Comparison of ENCODE assay signal across 8 mouse cellular contexts in the genomic region with DNA sequence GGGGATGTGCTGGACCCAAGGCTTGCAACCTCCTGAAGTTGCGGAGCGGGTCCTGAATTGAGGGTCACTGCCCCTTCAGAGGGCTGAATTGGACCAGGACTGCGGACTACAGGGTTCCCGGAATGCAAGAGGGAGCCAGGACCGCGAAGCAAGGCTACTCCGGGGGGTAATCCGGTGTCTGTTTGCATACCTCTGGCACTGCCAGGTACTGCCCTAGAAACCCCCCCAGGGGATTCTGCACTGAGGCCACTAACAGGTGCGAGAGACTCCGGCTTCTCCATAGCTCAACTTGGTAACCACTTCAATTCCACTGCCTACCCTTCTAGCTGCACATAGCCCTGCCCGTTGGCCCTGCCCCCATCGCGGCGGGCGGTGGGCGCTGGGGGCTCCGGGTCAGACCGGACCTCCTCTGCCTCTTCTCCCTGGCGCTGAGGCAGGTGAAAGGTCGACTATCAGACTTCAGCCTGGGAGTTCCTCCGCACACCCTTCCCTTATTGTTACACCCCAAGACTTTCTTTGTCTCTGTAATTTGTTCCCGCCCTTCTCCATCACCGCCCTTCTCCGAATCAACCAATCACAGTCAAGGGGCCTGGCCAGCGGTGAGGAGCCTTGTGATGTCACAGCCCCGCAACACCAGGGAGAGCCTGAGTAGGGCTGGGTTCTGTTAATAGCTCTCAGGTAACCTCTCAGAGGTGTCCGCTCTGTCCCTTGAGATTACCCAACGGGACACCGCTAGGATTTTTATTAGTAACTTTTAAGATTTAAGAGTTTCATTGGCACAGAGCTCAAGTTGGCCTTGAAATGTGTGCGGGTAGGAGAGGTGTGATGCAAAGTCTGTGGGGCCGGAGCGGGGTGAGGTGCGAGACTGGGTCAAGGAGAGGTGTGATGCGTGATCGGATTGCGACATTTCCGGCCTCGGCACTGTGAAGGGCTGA. TPM values are rescaled to one million over a fixed set of nuclear protein-coding genes. Genes with fewer than 3 reads are reported as not detected.
DNase-seq lines count a peak whose midpoint lies in the region; ATAC-seq and TF ChIP-seq lines count a peak whose summit lies in the region.

Gene 2810408A11Rik (minus strand): TSS at position 517 of the 935 bp plus-strand sequence.
Gene Neurl4 (plus strand): TSS at position 602 of the 935 bp plus-strand sequence.

- peaks cover 10% of the 10 kb centered on the region for H3K79me2 ChIP-seq in CH12.LX (replicated peaks; ENCODE audit: control insufficient read depth, extremely low read depth, insufficient read depth, poor library complexity, severe bottlenecking)

- H3K27me3 ChIP-seq in CH12.LX (replicated peaks), result no peaks in the 10 kb centered on the region
- H3K27me3 ChIP-seq in forebrain, embryonic 11.5 days (ENCODE audit: control insufficient read depth, insufficient read depth, low read length), result no peaks in the 10 kb centered on the region
- no peaks in the 10 kb centered on the region for H3K27me3 ChIP-seq in heart, embryonic 16.5 days (ENCODE audit: control insufficient read depth, insufficient read depth, low read length)
- peaks cover 25% of the 10 kb centered on the region for H3K27me3 ChIP-seq in liver, embryonic 15.5 days
- H3K27me3 ChIP-seq in neural tube, embryonic 12.5 days (replicated peaks), result no peaks in the 10 kb centered on the region

- under 1% methylated on average over 38 of the region's 38 CpGs for WGBS in forebrain, embryonic 11.5 days
- under 1% methylated on average over 38 of the region's 38 CpGs for WGBS in heart, embryonic 16.5 days
- under 1% methylated on average over 38 of the region's 38 CpGs for WGBS in liver, embryonic 15.5 days (ENCODE audit: insufficient replicate concordance)
- under 1% methylated on average over 38 of the region's 38 CpGs for WGBS in neural tube, embryonic 12.5 days

- peak; percentile 93 for ATAC-seq in forebrain, embryonic 11.5 days (replicated peaks; ENCODE audit: low FRiP score)
- peak; percentile 91 for ATAC-seq in heart, embryonic 16.5 days (replicated peaks; ENCODE audit: extremely low read depth, insufficient read depth, low FRiP score)
- ATAC-seq in liver, embryonic 15.5 days (ENCODE audit: insufficient read depth), result peak; percentile 90
- ATAC-seq in neural tube, embryonic 12.5 days (ENCODE audit: low FRiP score, low read depth), result peak; percentile 94

- peaks cover 7 to 32% of the 10 kb centered on the region in 2 experiments for H3K4me1 ChIP-seq in CH12.LX (ENCODE audit: control insufficient read depth in 1 of 2, insufficient read depth in 2 of 2)
- peaks cover 3% of the 10 kb centered on the region; the same call in 1 of the 2 replicates for H3K4me1 ChIP-seq in forebrain, embryonic 11.5 days (replicated peaks; ENCODE audit: control insufficient read depth, insufficient read depth, low read length)
- peaks cover 13% of the 10 kb centered on the region for H3K4me1 ChIP-seq in heart, embryonic 16.5 days (ENCODE audit: control insufficient read depth, insufficient read depth, low read length)
- H3K4me1 ChIP-seq in liver, embryonic 15.5 days (replicated peaks), result peaks cover 46% of the 10 kb centered on the region
- peaks cover 21% of the 10 kb centered on the region for H3K4me1 ChIP-seq in neural tube, embryonic 12.5 days

- DNase-seq in CH12.LX (ENCODE audit: extremely low read depth), result peak; percentile 98
- peak; percentile 93 for DNase-seq in c-Kit-positive CD71-negative TER-119-negative erythroid progenitor cells, embryonic 14.5 days (ENCODE audit: low read depth)
- peak; percentile 93 for DNase-seq in forebrain, embryonic 11.5 days (ENCODE audit: low spot score)
- peak; percentile 91 to 96 for DNase-seq in kidney, postnatal 36 days
- DNase-seq in telencephalon, adult 2 months (ENCODE audit: low read depth, low spot score), result peak; percentile 90

- H3K9ac ChIP-seq in CH12.LX (ENCODE audit: insufficient read depth, low read depth), result peak within 1 kb of the TSS; percentile 81
- H3K9ac ChIP-seq in forebrain, embryonic 11.5 days (ENCODE audit: low read length), result peak within 1 kb of the TSS; percentile 99
- H3K9ac ChIP-seq in heart, embryonic 16.5 days (ENCODE audit: low read length), result peak within 1 kb of the TSS; percentile 83
- H3K9ac ChIP-seq in liver, embryonic 15.5 days, result peak within 1 kb of the TSS; percentile 94
- H3K9ac ChIP-seq in neural tube, embryonic 12.5 days, result peak within 1 kb of the TSS; percentile 93

- in situ Hi-C loops in CH12.LX (cut with MboI; ENCODE audit: low pct_ligation_motif_present, low pct_unique_long_range_greater_than_20kb, low sequenced_read_pairs), result no loop called here

- H3K4me2 ChIP-seq in CH12.LX (ENCODE audit: insufficient read depth, low read depth, poor library complexity, severe bottlenecking), result peak within 1 kb of the TSS; percentile 73
- peak within 1 kb of the TSS; percentile 93 for H3K4me2 ChIP-seq in forebrain, embryonic 11.5 days (ENCODE audit: low read depth, low read length, severe bottlenecking)
- H3K4me2 ChIP-seq in heart, embryonic 16.5 days (ENCODE audit: low read depth, low read length), result peak within 1 kb of the TSS; percentile 81
- H3K4me2 ChIP-seq in liver, embryonic 15.5 days, result peak within 1 kb of the TSS; percentile 98
- peak within 1 kb of the TSS; percentile 86 for H3K4me2 ChIP-seq in neural tube, embryonic 12.5 days (replicated peaks)

- H3K27ac ChIP-seq in CH12.LX (ENCODE audit: insufficient read depth, low read depth), result peak within 1 kb of the TSS; percentile 75
- H3K27ac ChIP-seq in forebrain, embryonic 11.5 days (ENCODE audit: low read depth, low read length), result peak within 1 kb of the TSS; percentile 96
- peak within 1 kb of the TSS; percentile 99 for H3K27ac ChIP-seq in heart, embryonic 16.5 days (ENCODE audit: low read length)
- peak within 1 kb of the TSS; percentile 98 for H3K27ac ChIP-seq in liver, embryonic 15.5 days (replicated peaks)
- peak within 1 kb of the TSS; percentile 83 for H3K27ac ChIP-seq in neural tube, embryonic 12.5 days

- dilution Hi-C loops in CH12.LX (cut with MboI; ENCODE audit: extremely low pct_ligation_motif_present, extremely low pct_unique_long_range_greater_than_20kb, low sequenced_read_pairs), result no loop called here

- no peak for TF ChIP-seq RAD21 in CH12.LX (IDR thresholded peaks at IDR 0.05; ENCODE audit: low read depth, low read length)

- TF ChIP-seq EP300 in CH12.LX (IDR thresholded peaks at IDR 0.05; ENCODE audit: low read length), result peak; percentile 45; the same call in 1 of the 2 replicates

- H3K4me3 ChIP-seq in CH12.LX (replicated peaks in 1 of 3; ENCODE audit: low read depth in 2 of 3, low read length in 2 of 3, poor library complexity in 1 of 3), result peak within 1 kb of the TSS; percentile 70 to 97 (median 82)
- peak within 1 kb of the TSS; percentile 96 for H3K4me3 ChIP-seq in forebrain, embryonic 11.5 days (ENCODE audit: low read depth, low read length)
- peak within 1 kb of the TSS; percentile 78 for H3K4me3 ChIP-seq in heart, embryonic 16.5 days (ENCODE audit: low read length)
- H3K4me3 ChIP-seq in liver, embryonic 15.5 days (replicated peaks), result peak within 1 kb of the TSS; percentile 90
- peak within 1 kb of the TSS; percentile 77 for H3K4me3 ChIP-seq in neural tube, embryonic 12.5 days

- H3K36me3 ChIP-seq in CH12.LX (replicated peaks in 1 of 2; ENCODE audit: control insufficient read depth in 1 of 2, insufficient read depth in 1 of 2, low read length in 1 of 2), result peaks cover 23 to 25% of the 10 kb centered on the region in 2 experiments
- H3K36me3 ChIP-seq in forebrain, embryonic 11.5 days (ENCODE audit: control insufficient read depth, insufficient read depth, low read length), result peaks cover 3% of the 10 kb centered on the region; the same call in 1 of the 2 replicates
- H3K36me3 ChIP-seq in heart, embryonic 16.5 days (ENCODE audit: control insufficient read depth, insufficient read depth), result peaks cover 15% of the 10 kb centered on the region
- peaks cover 27% of the 10 kb centered on the region for H3K36me3 ChIP-seq in liver, embryonic 15.5 days (replicated peaks)
- H3K36me3 ChIP-seq in neural tube, embryonic 12.5 days, result peaks cover 23% of the 10 kb centered on the region

- no peak for TF ChIP-seq CTCF in CH12.LX (conservative IDR thresholded peaks at IDR 0.05 in 1 of 2, IDR thresholded peaks at IDR 0.05 in 1 of 2; ENCODE audit: low read depth in 2 of 2, low read length in 2 of 2)

- no peaks in the 10 kb centered on the region for H3K9me3 ChIP-seq in CH12.LX (replicated peaks; ENCODE audit: low read length)
- H3K9me3 ChIP-seq in forebrain, embryonic 11.5 days (ENCODE audit: control insufficient read depth, low read length), result no peaks in the 10 kb centered on the region
- H3K9me3 ChIP-seq in heart, embryonic 16.5 days (replicated peaks; ENCODE audit: control insufficient read depth, low read length), result no peaks in the 10 kb centered on the region
- no peaks in the 10 kb centered on the region for H3K9me3 ChIP-seq in liver, embryonic 15.5 days (replicated peaks)
- H3K9me3 ChIP-seq in neural tube, embryonic 12.5 days, result no peaks in the 10 kb centered on the region

- TF ChIP-seq POLR2A in CH12.LX (IDR thresholded peaks at IDR 0.05; ENCODE audit: low read depth, low read length), result peak; percentile 92

TF ChIP-seq in CH12.LX, 34 proteins besides CTCF, POLR2A, EP300 and RAD21 (continues in another document):
- TF ChIP-seq SIN3A (IDR thresholded peaks at IDR 0.05; ENCODE audit: low read length) (peak; percentile 18; the same call in 1 of the 2 replicates), USF2 (conservative IDR thresholded peaks at IDR 0.05; ENCODE audit: low read depth, low read length) (no peak), GABPA (IDR thresholded peaks at IDR 0.05; ENCODE audit: insufficient replicate concordance, low read depth, low read length) (no peak), MAX (IDR thresholded peaks at IDR 0.05; ENCODE audit: low read length) (peak; percentile 24; the same call in 1 of the 2 replicates), JUN (IDR thresholded peaks at IDR 0.05; ENCODE audit: insufficient read depth, low read depth, low read length) (no peak)

RNA-seq across cellular contexts. Expression of gene 2810408A11Rik, which starts in this region (rescaled TPM):
- 0.34 and 0.59 TPM in 2 replicates for total RNA-seq in CH12.LX (2012; rRNA removed)
- 0.35 and 0.86 TPM in 2 replicates for total RNA-seq in CH12.LX (2014; rRNA removed)
- polyA plus RNA-seq in CH12.LX (2012; ENCODE audit: insufficient read length, low read depth), result 0.33 and 0.41 TPM in 2 replicates
- 17.2 and 17.6 TPM in 2 replicates for polyA plus RNA-seq in forebrain, embryonic 11.5 days (2014; fragmentation: Nextera tagmentation; extraction: Ambion mirVana)
- 4.1 and 4.4 TPM in 2 replicates for polyA plus RNA-seq in heart, embryonic 16.5 days (2015; fragmentation: Nextera tagmentation; extraction: Ambion mirVana)
- 0.89 and 1.0 TPM in 2 replicates for polyA plus RNA-seq in liver, embryonic 15.5 days (2015; fragmentation: Nextera tagmentation; extraction: Ambion mirVana)
- 17.7 and 18.1 TPM in 2 replicates for polyA plus RNA-seq in neural tube, embryonic 12.5 days (2016; fragmentation: Nextera tagmentation; extraction: Ambion mirVana)

RNA-seq across cellular contexts. Expression of gene Neurl4, which starts in this region (rescaled TPM):
- 51.0 and 56.1 TPM in 2 replicates for total RNA-seq in CH12.LX (2012; rRNA removed)
- total RNA-seq in CH12.LX (2014; rRNA removed), result 21.4 and 22.9 TPM in 2 replicates
- 40.1 and 46.2 TPM in 2 replicates for polyA plus RNA-seq in CH12.LX (2012; ENCODE audit: insufficient read length, low read depth)
- polyA plus RNA-seq in forebrain, embryonic 11.5 days (2014; fragmentation: Nextera tagmentation; extraction: Ambion mirVana), result 16.4 and 23.0 TPM in 2 replicates
- 7.4 and 8.7 TPM in 2 replicates for polyA plus RNA-seq in heart, embryonic 16.5 days (2015; fragmentation: Nextera tagmentation; extraction: Ambion mirVana)
- 2.7 and 3.1 TPM in 2 replicates for polyA plus RNA-seq in liver, embryonic 15.5 days (2015; fragmentation: Nextera tagmentation; extraction: Ambion mirVana)
- polyA plus RNA-seq in neural tube, embryonic 12.5 days (2016; fragmentation: Nextera tagmentation; extraction: Ambion mirVana), result 19.8 and 20.4 TPM in 2 replicates

Comparison
In these comparisons a context has a peak if more than half of its experiments do, and no peak if none do; other contexts are left out.
1. Peak in every context shown above with its lines: DNase-seq, ATAC-seq, H3K4me3 ChIP-seq and H3K27ac ChIP-seq.